Mouse (Mus musculus): ENCODE measurements around the gene Arpc4.

GRCm38 (mm10) chr6:113346897-113347296 lies 31.0 kb upstream of the Arpc4 start:
- no peak for TF ChIP-seq TCF12 (IDR thresholded peaks at IDR 0.05; ENCODE audit: low read depth, low read length)
- TF ChIP-seq TAL1 (IDR thresholded peaks at IDR 0.05; ENCODE audit: low read length): no peak
- no peak for TF ChIP-seq MEF2A (IDR thresholded peaks at IDR 0.05; ENCODE audit: extremely low read depth, insufficient replicate concordance, low read depth, low read length, poor library complexity, severe bottlenecking)
- no peak for TF ChIP-seq MAX (IDR thresholded peaks at IDR 0.05; ENCODE audit: low read length)
- no peak for TF ChIP-seq ZMIZ1 (IDR thresholded peaks at IDR 0.05; ENCODE audit: low read depth, low read length)
- TF ChIP-seq ZNF384 (IDR thresholded peaks at IDR 0.05; ENCODE audit: low read depth, low read length): no peak
- no peak for TF ChIP-seq TBP (IDR thresholded peaks at IDR 0.05; ENCODE audit: low read depth, low read length)
- no peak for TF ChIP-seq SIN3A (IDR thresholded peaks at IDR 0.05; ENCODE audit: low read length)
- TF ChIP-seq POLR2A (IDR thresholded peaks at IDR 0.05; ENCODE audit: control insufficient read depth in 1 of 2, insufficient read depth in 1 of 2, low read depth in 1 of 2, low read length in 2 of 2, poor library complexity in 1 of 2): no peak

Measured in MEL (cell line).